Mouse (Mus musculus): Measurements from ENCODE around the gene Ppp1r37. TPM values are rescaled to one million over a fixed set of nuclear protein-coding genes. Genes with fewer than 3 reads are reported as not detected.
"Not testable (repeated sequence)": the region's sequence is repeated elsewhere in the genome, so short reads cannot be mapped to it uniquely, and the experiment has no call there.

The Ppp1r37 gene
- polyA plus RNA-seq (2015; fragmentation: Nextera tagmentation; extraction: Ambion mirVana) = 18.3 and 21.8 TPM in 2 replicates

- peak within 1 kb of the TSS; percentile 92 for H3K27ac ChIP-seq
- no peaks in the 10 kb centered on the region for H3K9me3 ChIP-seq
- no peaks in the 10 kb centered on the region for H3K27me3 ChIP-seq (replicated peaks)
- H3K4me1 ChIP-seq (replicated peaks) = peaks cover 33% of the 10 kb centered on the region
- H3K4me3 ChIP-seq (replicated peaks) = peak within 1 kb of the TSS; percentile 96
- H3K36me3 ChIP-seq = peaks cover 19% of the 10 kb centered on the region
- peak; percentile 39; the same call in 1 of the 2 replicates for ATAC-seq
- WGBS = 2% methylated on average over 19 of the region's 19 CpGs
- peak within 1 kb of the TSS; percentile 98 for H3K9ac ChIP-seq
- H3K4me2 ChIP-seq (replicated peaks) = peak within 1 kb of the TSS; percentile 78
Observed at GRCm38 (mm10) chr7:19562643-19563410, at the start of gene Ppp1r37. TSS of gene Ppp1r37 (minus strand) at chr7:19563076.

GRCm38 (mm10) chr7:19610969-19611368 is 48.1 kb upstream of the Ppp1r37 start:
- Histone ChIP-seq H3K9me3 (no peaks in the 10 kb centered on the region), H3K4me2 (replicated peaks) (no peak overlapping the region), H3K27ac (no peak overlapping the region), H3K36me3 (0 out of 2 replicates have a peak, but pooled peaks cover 5% of the 10 kb centered on the region), H3K9ac (no peak overlapping the region), H3K27me3 (replicated peaks) (no peaks in the 10 kb centered on the region), H3K4me3 (replicated peaks) (no peak overlapping the region), H3K4me1 (replicated peaks) (no peaks in the 10 kb centered on the region)
- no peak for ATAC-seq
- WGBS = 80% methylated on average over 5 of the region's 5 CpGs

GRCm38 (mm10) chr7:19609641-19610332 is 46.9 kb upstream of the Ppp1r37 start:
- ATAC-seq = peak; percentile 74

GRCm38 (mm10) chr7:19607291-19607690 is 44.4 kb upstream of the Ppp1r37 start:
- Histone ChIP-seq H3K4me2 (replicated peaks) (no peak overlapping the region), H3K9me3 (no peaks in the 10 kb centered on the region), H3K36me3 (0 out of 2 replicates have a peak, but pooled peaks cover 5% of the 10 kb centered on the region), H3K27ac (no peak overlapping the region), H3K4me1 (replicated peaks) (peaks cover 14% of the 10 kb centered on the region), H3K4me3 (replicated peaks) (no peak overlapping the region), H3K27me3 (replicated peaks) (no peaks in the 10 kb centered on the region), H3K9ac (no peak overlapping the region)
- no peak for ATAC-seq
- WGBS = 75% methylated on average over 5 of the region's 5 CpGs

More at GRCm38 (mm10) chr7:19609641-19610332, 46.9 kb upstream of the Ppp1r37 start:
- no peak overlapping the region for H3K9ac ChIP-seq
- H3K9me3 ChIP-seq = no peaks in the 10 kb centered on the region
- H3K36me3 ChIP-seq = 0 out of 2 replicates have a peak, but pooled peaks cover 5% of the 10 kb centered on the region
- no peaks in the 10 kb centered on the region for H3K4me1 ChIP-seq (replicated peaks)
- no peaks in the 10 kb centered on the region for H3K27me3 ChIP-seq (replicated peaks)
- H3K4me3 ChIP-seq (replicated peaks) = no peak overlapping the region
- no peak overlapping the region for H3K4me2 ChIP-seq (replicated peaks)
- no peak overlapping the region for H3K27ac ChIP-seq
- WGBS = 85% methylated on average over 12 of the region's 12 CpGs

- ATAC-seq; H3K36me3 ChIP-seq; H3K9ac ChIP-seq; H3K27me3 ChIP-seq (replicated peaks); H3K27ac ChIP-seq; H3K9me3 ChIP-seq: not testable (repeated sequence)
- Histone ChIP-seq H3K4me1 (replicated peaks) (peaks cover 26% of the 10 kb centered on the region), H3K4me2 (replicated peaks) (peak overlapping the region; percentile 79), H3K4me3 (replicated peaks) (peak overlapping the region; percentile 99)
- 61% methylated on average over 10 of the region's 10 CpGs for WGBS
Observed at GRCm38 (mm10) chr7:19604606-19605214, 41.8 kb upstream of the Ppp1r37 start.

- WGBS = under 1% methylated on average over 57 of the region's 57 CpGs
- Histone ChIP-seq H3K4me3 (replicated peaks) (peak within 1 kb of the TSS; percentile 99), H3K27me3 (replicated peaks) (no peaks in the 10 kb centered on the region), H3K9me3 (no peaks in the 10 kb centered on the region), H3K4me2 (replicated peaks) (peak within 1 kb of the TSS; percentile 79), H3K9ac (peak within 1 kb of the TSS; percentile 99), H3K27ac (peak within 1 kb of the TSS; percentile 78), H3K4me1 (replicated peaks) (peaks cover 26% of the 10 kb centered on the region), H3K36me3 (peaks cover 14% of the 10 kb centered on the region)
- ATAC-seq = peak; percentile 96
Observed at GRCm38 (mm10) chr7:19603849-19604605, 41.2 kb upstream of the Ppp1r37 start, which contains the start of gene Clasrp. TSS of gene Clasrp (minus strand) at chr7:19604486.

GRCm38 (mm10) chr7:19603055-19603454 is 40.2 kb upstream of the Ppp1r37 start:
- Histone ChIP-seq H3K36me3 (peaks cover 19% of the 10 kb centered on the region), H3K4me2 (replicated peaks) (peak overlapping the region; percentile 79), H3K27ac (no peak overlapping the region), H3K9me3 (no peaks in the 10 kb centered on the region), H3K4me1 (replicated peaks) (peaks cover 26% of the 10 kb centered on the region), H3K27me3 (replicated peaks) (no peaks in the 10 kb centered on the region), H3K9ac (peak overlapping the region; percentile 99), H3K4me3 (replicated peaks) (peak overlapping the region; percentile 99)
- 81% methylated on average over 12 of the region's 12 CpGs for WGBS
- ATAC-seq = no peak

- WGBS = 70% methylated on average over 5 of the region's 5 CpGs
- Histone ChIP-seq H3K9me3 (no peaks in the 10 kb centered on the region), H3K4me2 (replicated peaks) (0 out of 2 replicates have a peak overlapping the region, but pooled peaks have one; percentile 2), H3K27ac (no peak overlapping the region), H3K9ac (no peak overlapping the region), H3K27me3 (replicated peaks) (no peaks in the 10 kb centered on the region), H3K4me3 (replicated peaks) (no peak overlapping the region), H3K36me3 (peaks cover 23% of the 10 kb centered on the region), H3K4me1 (replicated peaks) (peaks cover 26% of the 10 kb centered on the region)
- ATAC-seq = no peak
Observed at GRCm38 (mm10) chr7:19600562-19600961, 37.7 kb upstream of the Ppp1r37 start.

GRCm38 (mm10) chr7:19593061-19593730 is 30.3 kb upstream of the Ppp1r37 start:
- H3K4me3 ChIP-seq (replicated peaks) = no peak overlapping the region
- no peak overlapping the region for H3K4me2 ChIP-seq (replicated peaks)
- H3K4me1 ChIP-seq (replicated peaks) = no peaks in the 10 kb centered on the region
- no peak for ATAC-seq
- H3K9ac ChIP-seq = no peak overlapping the region
- no peak overlapping the region for H3K27ac ChIP-seq
- H3K9me3 ChIP-seq = no peaks in the 10 kb centered on the region
- H3K36me3 ChIP-seq = peaks cover 62% of the 10 kb centered on the region
- H3K27me3 ChIP-seq (replicated peaks) = no peaks in the 10 kb centered on the region
- 90% methylated on average over 10 of the region's 10 CpGs for WGBS

- H3K4me1 ChIP-seq (replicated peaks) = no peaks in the 10 kb centered on the region
- 59% methylated on average over 3 of the region's 3 CpGs for WGBS
- no peak overlapping the region for H3K27ac ChIP-seq
- H3K36me3 ChIP-seq = peaks cover 75% of the 10 kb centered on the region
- H3K27me3 ChIP-seq (replicated peaks) = no peaks in the 10 kb centered on the region
- H3K9ac ChIP-seq = no peak overlapping the region
- H3K9me3 ChIP-seq = no peaks in the 10 kb centered on the region
- ATAC-seq = peak; percentile 68; the same call in 1 of the 2 replicates
- no peak overlapping the region for H3K4me2 ChIP-seq (replicated peaks)
- no peak overlapping the region for H3K4me3 ChIP-seq (replicated peaks)
Observed at GRCm38 (mm10) chr7:19589917-19590316, 27.0 kb upstream of the Ppp1r37 start.

GRCm38 (mm10) chr7:19589207-19589606 is 26.3 kb upstream of the Ppp1r37 start:
- 52% methylated on average over 3 of the region's 3 CpGs for WGBS
- no peak; the same call in 1 of the 2 replicates for ATAC-seq
- H3K4me2 ChIP-seq (replicated peaks) = no peak overlapping the region
- H3K27ac ChIP-seq = no peak overlapping the region
- H3K4me1 ChIP-seq (replicated peaks) = no peaks in the 10 kb centered on the region
- H3K9ac ChIP-seq = no peak overlapping the region
- H3K27me3 ChIP-seq (replicated peaks) = no peaks in the 10 kb centered on the region
- no peaks in the 10 kb centered on the region for H3K9me3 ChIP-seq
- peaks cover 79% of the 10 kb centered on the region for H3K36me3 ChIP-seq
- H3K4me3 ChIP-seq (replicated peaks) = no peak overlapping the region

Measured in intestine, embryonic 15.5 days (tissue).